Mouse (Mus musculus) splenic B cell, adult 2 months (primary cell): ENCODE results near the gene Fastk.

ENCODE experiments used
- DNase-seq: peaks from one replicate; pipeline ENCODE4 v3.0.0-alpha.2; 2011; ENCODE audit warnings: low read depth, low spot score
- H3K27me3 ChIP-seq: 2 replicates; pipeline ENCODE4 v1.6.1; 2012; ENCODE audit warnings: mild to moderate bottlenecking, low read length, moderate library complexity, mixed read lengths; ENCODE audit not compliant: control insufficient read depth, poor library complexity, insufficient read depth, severe bottlenecking
- H3K36me3 ChIP-seq: 2 replicates; pipeline ENCODE4 v1.6.1; 2012; ENCODE audit warnings: mild to moderate bottlenecking, low read length, moderate library complexity, mixed read lengths; ENCODE audit not compliant: control insufficient read depth, poor library complexity, insufficient read depth, severe bottlenecking

Fastk gene

GRCm38 (mm10) chr5:24394165-24394894, 50.8 kb downstream of the Fastk start:
- DNase-seq = peak; percentile 97
- H3K36me3 ChIP-seq = no peaks in the 10 kb centered on the region

DNA sequence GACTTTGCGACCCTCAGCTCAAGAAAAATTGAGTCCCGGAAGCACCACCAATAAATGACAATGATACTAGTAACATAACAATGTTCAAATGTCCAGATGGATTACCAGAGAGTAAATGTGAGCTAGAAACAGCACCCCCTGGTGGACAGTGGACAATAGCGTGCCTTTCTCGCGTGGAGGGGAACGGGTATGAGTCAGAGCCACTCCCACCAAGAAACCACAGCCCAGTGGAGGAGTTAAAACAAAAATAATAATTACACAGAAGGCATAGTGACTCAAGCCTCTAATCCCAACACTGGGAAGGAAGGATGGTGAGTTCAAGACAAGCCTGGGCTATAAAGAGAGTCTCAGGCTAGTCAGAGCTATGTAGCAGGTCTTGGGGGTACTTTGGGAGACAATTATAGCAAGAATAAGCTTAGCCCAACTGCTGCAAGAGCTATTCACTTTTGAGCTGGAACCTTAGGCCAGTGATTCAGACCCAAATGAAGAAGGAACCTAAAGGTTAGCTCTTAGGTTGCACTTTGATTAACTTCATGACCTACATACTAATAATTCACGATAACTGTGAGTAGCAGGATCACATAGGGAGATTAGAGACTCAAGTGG, 51.6 kb downstream of the Fastk start, which contains the start of gene Abcb8:
Gene Abcb8 (plus strand): TSS at position 272 of the 606 bp plus-strand sequence.
- peak; percentile 93 for DNase-seq
- H3K27me3 ChIP-seq = no peaks in the 10 kb centered on the region
- no peaks in the 10 kb centered on the region for H3K36me3 ChIP-seq

More at GRCm38 (mm10) chr5:24394165-24394894, 50.8 kb downstream of the Fastk start:
- H3K27me3 ChIP-seq = no peaks in the 10 kb centered on the region

GRCm38 (mm10) chr5:24392724-24393123, 52.4 kb downstream of the Fastk start:
- Histone ChIP-seq H3K27me3 (no peaks in the 10 kb centered on the region), H3K36me3 (no peaks in the 10 kb centered on the region)
- no peak for DNase-seq

DNA sequence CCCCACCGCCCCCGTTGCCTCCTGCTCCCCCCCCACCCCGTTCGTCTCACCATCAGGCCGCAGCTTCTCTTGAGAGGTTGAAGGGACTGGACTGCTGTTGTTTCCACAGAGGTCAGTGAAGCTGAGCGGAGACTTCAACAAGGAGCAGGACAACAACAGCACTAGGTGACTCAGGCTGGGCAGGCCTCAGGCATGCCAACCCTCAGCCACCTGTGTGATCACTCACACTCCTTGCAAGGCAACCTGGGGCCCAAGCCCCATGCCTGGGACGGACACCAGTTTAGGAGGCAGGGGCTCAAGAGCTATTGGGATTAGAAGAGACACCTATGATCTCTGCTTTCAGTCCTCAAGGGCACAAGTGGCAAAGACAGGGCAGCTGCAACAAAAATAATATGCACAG, 53.2 kb downstream of the Fastk start, which contains the start of gene Atg9b:
Gene Atg9b (minus strand): TSS at position 280 of the 400 bp plus-strand sequence.
- no peak for DNase-seq
- H3K27me3 ChIP-seq = no peaks in the 10 kb centered on the region
- no peaks in the 10 kb centered on the region for H3K36me3 ChIP-seq

DNA sequence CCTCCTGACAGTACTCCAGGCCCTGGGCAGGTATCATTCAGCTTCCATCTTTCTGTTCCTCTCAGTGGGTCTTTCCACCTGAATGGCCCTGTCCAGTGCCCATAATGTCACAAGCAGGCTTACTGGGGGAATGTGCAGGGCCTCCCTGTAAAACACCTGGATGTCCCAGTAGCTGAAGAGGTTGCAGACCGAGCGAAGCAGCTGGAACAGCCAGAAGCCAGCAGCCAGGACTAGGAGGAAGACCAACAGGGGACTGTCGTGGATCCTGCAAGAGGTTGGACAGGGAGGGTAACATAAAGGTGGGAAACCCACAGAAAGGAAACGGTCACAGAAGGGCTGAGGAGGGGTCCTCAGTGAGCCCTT, 55.4 kb downstream of the Fastk start:
- no peaks in the 10 kb centered on the region for H3K27me3 ChIP-seq
- no peaks in the 10 kb centered on the region for H3K36me3 ChIP-seq
- no peak for DNase-seq

DNA sequence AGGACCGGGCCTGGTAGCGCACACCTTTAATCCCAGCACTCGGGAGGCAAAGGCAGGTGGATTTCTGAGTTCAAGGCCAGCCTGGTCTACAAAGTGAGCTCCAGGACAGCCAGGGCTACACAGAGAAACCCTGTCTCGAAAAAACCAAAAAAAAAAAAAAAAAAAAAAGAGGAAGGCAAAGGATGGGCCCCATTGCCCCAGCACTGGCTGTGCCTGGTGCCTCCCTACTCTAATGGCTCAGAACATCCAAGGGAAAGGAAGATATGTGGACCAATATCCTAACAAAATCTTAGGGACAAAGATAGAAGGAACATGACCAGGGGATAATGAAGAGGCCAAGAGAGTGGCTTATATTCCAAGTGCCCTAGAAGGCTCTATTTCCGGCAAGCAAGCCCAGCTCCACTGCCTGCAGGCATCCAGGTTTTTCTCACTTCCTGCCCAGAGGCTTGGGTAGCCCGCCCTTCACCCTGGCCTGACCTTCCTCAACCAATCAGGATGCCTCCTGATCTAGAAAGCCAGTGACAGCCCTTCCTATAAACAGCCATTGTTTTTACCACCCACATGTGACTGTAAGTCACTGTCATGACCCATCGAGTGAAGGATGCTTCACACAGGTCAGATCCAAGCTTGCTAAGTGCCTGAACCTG, 56.0 kb downstream of the Fastk start:
- Histone ChIP-seq H3K27me3 (no peaks in the 10 kb centered on the region), H3K36me3 (no peaks in the 10 kb centered on the region)
- DNase-seq = peak; percentile 23
